Mouse (Mus musculus): ENCODE results near the gene Mast3. TPM values are rescaled to one million over a fixed set of nuclear protein-coding genes. Genes with fewer than 3 reads are reported as not detected.

Gene Mast3
- polyA plus RNA-seq, 1 experiment, result 57.2 TPM

DNA sequence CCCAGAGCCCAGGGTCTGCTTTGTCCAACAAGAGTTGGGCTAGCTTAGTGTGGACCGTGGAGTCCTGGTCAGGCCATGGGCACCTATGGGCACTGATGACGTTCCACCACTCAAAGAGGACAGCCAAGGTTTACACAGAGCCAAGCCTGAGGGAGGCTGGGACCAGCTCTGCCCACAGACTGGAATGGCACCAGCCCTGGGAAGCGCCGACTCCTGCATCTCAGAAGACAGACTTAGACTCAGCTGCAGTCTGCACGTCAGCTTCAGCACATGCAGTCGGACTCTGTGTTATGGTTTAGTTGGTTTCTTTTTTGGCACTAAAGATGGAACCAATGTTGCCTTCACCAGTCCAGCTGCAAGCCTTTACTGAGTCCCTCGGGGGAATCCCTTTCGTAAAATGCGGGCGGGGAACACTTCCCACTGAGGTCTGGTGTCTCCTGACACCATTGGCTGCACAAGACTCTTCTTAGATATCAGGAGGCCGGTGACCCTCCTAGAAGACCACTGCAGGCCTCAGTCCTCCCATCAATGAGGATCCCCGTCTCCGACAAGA lies 54.6 kb downstream of the Mast3 start:
- no peak overlapping the region for H3K27ac ChIP-seq (ENCODE audit: insufficient read depth, low read depth, low read length)
- 86% methylated on average over 13 of the region's 13 CpGs for WGBS
- no peak overlapping the region for H3K4me3 ChIP-seq (ENCODE audit: insufficient read depth, low read depth, low read length)
- no peak for TF ChIP-seq CTCF (IDR thresholded peaks at IDR 0.05; ENCODE audit: insufficient read depth, low read depth, low read length)
- TF ChIP-seq POLR2A (IDR thresholded peaks at IDR 0.05; ENCODE audit: insufficient read depth, low read depth, low read length), result no peak
- H3K4me1 ChIP-seq (ENCODE audit: control insufficient read depth, insufficient read depth, low read length), result peaks cover 15% of the 10 kb centered on the region

DNA sequence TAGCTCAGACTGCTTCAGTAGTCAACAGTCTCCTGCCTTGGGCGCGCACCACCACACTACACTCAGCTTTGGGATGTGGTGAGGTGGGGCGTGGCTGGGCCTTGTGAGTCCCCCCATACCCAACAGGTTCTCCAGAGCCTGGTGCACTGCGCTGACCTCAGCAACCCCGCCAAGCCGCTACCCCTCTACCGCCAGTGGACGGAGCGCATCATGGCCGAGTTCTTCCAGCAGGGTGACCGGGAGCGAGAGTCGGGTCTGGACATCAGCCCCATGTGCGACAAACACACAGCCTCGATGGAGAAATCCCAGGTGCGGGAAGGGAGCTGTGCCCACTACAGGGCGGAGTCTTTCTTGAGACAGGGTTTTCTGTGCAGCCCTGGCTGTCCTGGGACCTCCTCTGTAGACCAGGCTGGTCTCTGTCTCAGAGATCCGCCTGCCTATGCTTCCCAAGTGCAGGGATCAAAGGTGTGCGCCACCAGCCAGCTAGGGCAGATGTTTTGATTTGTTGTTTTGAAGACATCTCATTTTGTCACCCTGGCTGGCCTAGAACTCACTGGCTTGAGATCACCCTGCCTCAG lies 55.7 kb downstream of the Mast3 start:
- Histone ChIP-seq H3K27ac (ENCODE audit: insufficient read depth, low read depth, low read length) (no peak overlapping the region), H3K4me3 (ENCODE audit: insufficient read depth, low read depth, low read length) (no peak overlapping the region), H3K4me1 (ENCODE audit: control insufficient read depth, insufficient read depth, low read length) (peaks cover 18% of the 10 kb centered on the region)
- 86% methylated on average over 19 of the region's 19 CpGs for WGBS
- no peak for TF ChIP-seq POLR2A (IDR thresholded peaks at IDR 0.05; ENCODE audit: insufficient read depth, low read depth, low read length)

DNA sequence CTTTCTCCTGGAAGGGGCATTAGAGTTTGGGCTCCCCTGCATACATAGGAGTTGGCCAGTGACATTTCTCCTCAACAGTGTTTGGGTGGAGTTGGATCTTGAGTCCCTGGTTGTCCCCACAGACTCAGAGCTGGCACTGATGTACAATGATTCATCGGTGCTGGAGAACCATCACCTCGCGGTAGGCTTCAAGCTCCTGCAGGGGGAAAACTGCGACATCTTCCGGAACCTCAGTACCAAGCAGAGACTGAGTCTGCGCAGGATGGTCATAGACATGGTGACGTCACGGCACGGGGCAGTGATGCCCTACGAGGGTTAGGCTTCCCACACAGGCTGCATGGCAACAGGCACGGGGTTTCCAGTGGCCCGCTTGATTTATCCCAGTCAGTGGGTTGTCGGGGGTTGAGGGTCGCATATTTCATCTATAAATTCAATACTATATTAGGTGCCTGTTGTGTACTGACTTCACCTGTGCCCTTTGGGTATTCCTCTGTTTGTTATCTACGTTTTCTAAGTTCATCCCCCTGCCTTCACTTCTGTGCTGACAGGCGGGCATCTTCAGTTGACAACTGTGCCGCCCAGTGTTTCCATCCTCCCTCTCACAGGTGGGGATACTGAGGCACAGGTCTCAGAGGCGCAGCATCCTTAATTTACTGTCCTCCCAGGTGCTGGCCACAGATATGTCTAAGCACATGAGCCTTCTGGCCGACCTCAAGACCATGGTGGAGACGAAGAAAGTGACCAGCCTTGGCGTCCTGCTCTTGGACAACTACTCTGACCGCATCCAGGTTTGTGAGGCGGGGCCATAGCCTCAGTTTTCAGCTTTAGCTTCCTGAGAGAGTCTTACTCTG lies 56.4 kb downstream of the Mast3 start:
- no peak overlapping the region for H3K4me3 ChIP-seq (ENCODE audit: insufficient read depth, low read depth, low read length)
- peaks cover 25% of the 10 kb centered on the region for H3K4me1 ChIP-seq (ENCODE audit: control insufficient read depth, insufficient read depth, low read length)
- TF ChIP-seq POLR2A (IDR thresholded peaks at IDR 0.05; ENCODE audit: insufficient read depth, low read depth, low read length), result no peak
- no peak for TF ChIP-seq CTCF (IDR thresholded peaks at IDR 0.05; ENCODE audit: insufficient read depth, low read depth, low read length)
- 88% methylated on average over 23 of the region's 23 CpGs for WGBS
- H3K27ac ChIP-seq (ENCODE audit: insufficient read depth, low read depth, low read length), result no peak overlapping the region

DNA sequence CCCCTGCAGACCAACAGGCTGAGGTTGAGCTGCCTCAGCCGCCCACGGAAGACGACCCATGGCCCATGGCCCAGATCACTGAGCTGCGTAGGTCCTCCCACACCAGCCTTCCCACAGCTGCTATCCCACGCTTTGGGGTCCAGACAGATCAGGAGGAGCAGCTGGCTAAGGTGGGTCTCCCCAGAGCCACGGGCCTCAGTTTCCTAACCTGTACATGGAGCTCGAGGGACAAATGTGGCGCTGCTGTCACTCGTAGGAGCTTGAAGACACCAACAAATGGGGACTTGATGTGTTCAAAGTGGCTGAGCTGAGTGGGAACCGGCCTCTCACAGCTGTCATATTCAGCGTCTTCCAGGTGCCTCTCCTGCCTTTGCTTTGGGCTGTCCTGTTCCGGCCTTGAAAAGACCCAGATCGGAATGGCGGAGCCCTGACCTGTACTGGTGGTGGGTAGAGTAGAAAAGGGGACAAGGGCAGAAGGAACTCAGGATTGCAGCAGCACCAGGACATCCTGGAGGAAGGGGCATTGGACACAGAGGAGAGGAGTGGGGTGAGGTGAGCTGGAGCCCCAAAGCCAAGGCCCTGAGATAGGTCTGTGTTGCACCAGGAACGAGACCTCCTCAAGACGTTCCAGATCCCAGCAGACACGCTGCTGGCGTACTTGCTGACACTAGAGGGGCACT lies 57.5 kb downstream of the Mast3 start:
- Histone ChIP-seq H3K4me3 (ENCODE audit: insufficient read depth, low read depth, low read length) (no peak overlapping the region), H3K4me1 (ENCODE audit: control insufficient read depth, insufficient read depth, low read length) (peaks cover 24% of the 10 kb centered on the region), H3K27ac (ENCODE audit: insufficient read depth, low read depth, low read length) (no peak overlapping the region)
- TF ChIP-seq POLR2A (IDR thresholded peaks at IDR 0.05; ENCODE audit: insufficient read depth, low read depth, low read length) (no peak), CTCF (IDR thresholded peaks at IDR 0.05; ENCODE audit: insufficient read depth, low read depth, low read length) (no peak)
- WGBS, result 89% methylated on average over 18 of the region's 18 CpGs

DNA sequence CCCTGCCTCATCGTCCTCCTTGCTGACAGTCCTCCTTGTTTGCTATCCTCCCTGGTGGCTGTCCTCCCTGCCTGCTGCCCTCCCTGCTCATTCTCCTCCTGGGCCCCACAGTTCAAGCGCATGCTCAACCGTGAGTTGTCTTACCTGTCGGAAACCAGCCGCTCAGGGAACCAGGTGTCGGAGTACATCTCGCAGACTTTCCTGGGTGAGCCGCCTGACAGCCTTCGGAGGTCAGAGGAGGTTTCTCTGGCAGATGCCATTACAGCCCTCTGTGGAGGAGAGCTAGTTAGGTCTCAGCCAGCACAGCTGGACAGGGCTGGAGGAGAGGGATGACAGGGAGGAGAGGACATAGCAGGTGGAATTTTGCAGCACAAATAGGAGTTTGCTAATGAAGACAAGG lies 58.2 kb downstream of the Mast3 start:
- peaks cover 21% of the 10 kb centered on the region for H3K4me1 ChIP-seq (ENCODE audit: control insufficient read depth, insufficient read depth, low read length)
- H3K4me3 ChIP-seq (ENCODE audit: insufficient read depth, low read depth, low read length), result no peak overlapping the region
- WGBS, result 81% methylated on average over 9 of the region's 9 CpGs
- no peak overlapping the region for H3K27ac ChIP-seq (ENCODE audit: insufficient read depth, low read depth, low read length)
- no peak for TF ChIP-seq CTCF (IDR thresholded peaks at IDR 0.05; ENCODE audit: insufficient read depth, low read depth, low read length)
- no peak for TF ChIP-seq POLR2A (IDR thresholded peaks at IDR 0.05; ENCODE audit: insufficient read depth, low read depth, low read length)

DNA sequence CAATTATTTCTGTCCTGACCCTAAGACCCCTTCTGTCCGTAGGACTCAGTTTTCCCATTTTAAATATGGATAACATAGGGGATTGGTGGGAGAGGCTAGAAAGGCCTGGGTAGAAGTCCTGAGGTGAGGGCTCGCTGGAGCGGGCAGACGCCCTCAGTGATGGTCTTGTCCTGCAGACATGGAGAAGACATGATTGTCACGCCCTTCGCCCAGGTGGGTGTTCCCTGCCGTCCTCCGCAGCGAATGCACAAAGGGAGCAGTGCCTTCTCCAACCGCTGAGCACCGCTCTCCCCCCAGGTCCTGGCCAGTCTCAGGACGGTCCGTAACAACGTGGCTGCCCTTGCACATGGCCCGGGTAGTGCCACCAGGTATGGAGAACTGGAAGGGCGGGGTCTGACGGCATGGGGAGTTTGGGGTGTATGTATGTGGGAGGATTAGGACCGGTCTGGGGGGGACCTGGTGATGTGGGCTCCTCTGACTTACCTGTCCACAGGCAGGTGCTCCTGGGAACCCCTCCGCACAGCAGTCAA lies 59.1 kb downstream of the Mast3 start:
- Histone ChIP-seq H3K4me1 (ENCODE audit: control insufficient read depth, insufficient read depth, low read length) (peaks cover 21% of the 10 kb centered on the region), H3K4me3 (ENCODE audit: insufficient read depth, low read depth, low read length) (no peak overlapping the region), H3K27ac (ENCODE audit: insufficient read depth, low read depth, low read length) (no peak overlapping the region)
- no peak for TF ChIP-seq POLR2A (IDR thresholded peaks at IDR 0.05; ENCODE audit: insufficient read depth, low read depth, low read length)
- TF ChIP-seq CTCF (IDR thresholded peaks at IDR 0.05; ENCODE audit: insufficient read depth, low read depth, low read length), result no peak
- WGBS, result 68% methylated on average over 19 of the region's 19 CpGs

DNA sequence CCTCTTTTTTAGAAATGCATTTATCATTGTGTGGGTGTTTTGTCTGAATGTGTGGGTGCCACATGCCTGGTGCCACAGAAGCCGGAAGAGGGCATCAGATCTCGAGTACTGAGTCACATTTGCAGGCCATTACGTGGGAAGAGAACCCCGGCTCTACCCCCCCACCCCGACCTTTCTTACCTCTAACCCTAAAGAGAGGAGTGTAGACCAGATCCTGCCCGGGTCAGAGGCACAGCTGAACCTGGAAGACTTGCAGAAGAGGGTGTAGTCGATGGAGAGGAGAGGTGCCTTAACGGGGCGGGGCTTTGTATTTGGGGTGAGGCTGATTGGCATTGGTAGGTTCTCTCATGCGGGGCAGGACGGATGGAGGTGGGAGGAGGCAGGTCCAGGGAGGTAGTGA lies 60.0 kb downstream of the Mast3 start:
- TF ChIP-seq CTCF (IDR thresholded peaks at IDR 0.05; ENCODE audit: insufficient read depth, low read depth, low read length) (no peak), POLR2A (IDR thresholded peaks at IDR 0.05; ENCODE audit: insufficient read depth, low read depth, low read length) (no peak)
- 44% methylated on average over 11 of the region's 11 CpGs for WGBS
- Histone ChIP-seq H3K4me3 (ENCODE audit: insufficient read depth, low read depth, low read length) (no peak overlapping the region), H3K4me1 (ENCODE audit: control insufficient read depth, insufficient read depth, low read length) (peaks cover 18% of the 10 kb centered on the region), H3K27ac (ENCODE audit: insufficient read depth, low read depth, low read length) (no peak overlapping the region)

DNA sequence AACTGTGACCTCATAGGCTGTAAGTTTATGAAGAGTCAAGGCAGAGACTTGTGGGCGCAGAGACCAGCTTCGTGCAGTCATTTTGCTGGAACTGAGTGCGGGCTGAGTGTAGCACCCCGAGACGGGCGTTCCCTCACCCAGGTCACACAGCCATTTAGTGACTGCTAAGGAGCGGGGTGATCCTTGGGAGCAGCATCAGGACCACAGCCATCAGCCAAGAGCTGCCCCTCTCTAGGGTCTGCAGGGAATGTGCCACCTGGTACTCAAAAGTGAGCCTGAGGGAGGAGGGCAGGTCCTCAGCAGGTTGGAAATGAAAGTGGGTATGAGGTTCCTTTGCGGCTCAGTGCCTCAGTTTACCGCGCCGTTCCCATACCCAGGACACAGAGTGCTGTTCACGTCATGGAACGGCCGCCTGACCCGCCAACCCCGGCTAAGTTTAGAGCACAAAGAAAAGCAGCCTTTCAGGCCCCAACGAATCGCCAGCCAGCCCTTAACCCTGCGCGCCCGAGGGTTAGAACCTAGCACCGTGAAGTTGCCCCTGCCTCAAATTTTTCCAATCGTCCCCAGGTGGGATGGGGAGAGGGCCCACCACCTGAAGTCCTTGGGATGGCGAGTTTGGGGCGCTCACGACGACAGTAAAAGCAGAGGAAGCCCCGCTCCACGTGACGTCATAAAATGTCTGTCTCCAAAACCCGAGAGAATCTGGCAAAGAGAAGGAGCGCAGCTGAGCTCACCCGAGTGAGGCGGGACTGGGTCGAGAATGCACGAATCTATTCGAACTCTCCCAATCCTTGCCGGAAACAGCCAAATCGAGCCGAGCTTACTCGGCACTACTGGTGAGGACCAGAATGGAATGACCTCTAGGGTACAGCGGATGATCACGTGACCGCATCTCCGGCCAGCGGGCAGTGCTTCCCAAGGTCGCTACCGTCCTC lies 60.9 kb downstream of the Mast3 start:
- Histone ChIP-seq H3K4me1 (ENCODE audit: control insufficient read depth, insufficient read depth, low read length) (peaks cover 17% of the 10 kb centered on the region), H3K27ac (ENCODE audit: insufficient read depth, low read depth, low read length) (no peak overlapping the region), H3K4me3 (ENCODE audit: insufficient read depth, low read depth, low read length) (peak overlapping the region; percentile 34)
- TF ChIP-seq POLR2A (IDR thresholded peaks at IDR 0.05; ENCODE audit: insufficient read depth, low read depth, low read length) (no peak), CTCF (IDR thresholded peaks at IDR 0.05; ENCODE audit: insufficient read depth, low read depth, low read length) (no peak)
- 6% methylated on average over 48 of the region's 48 CpGs for WGBS
